Mouse (Mus musculus) kidney, postnatal 14 days (tissue): ENCODE data around the gene E030030I06Rik.
"Not testable (repeated sequence)": the region's sequence is repeated elsewhere in the genome, so short reads cannot be mapped to it uniquely, and the experiment has no call there.

ENCODE experiments used
- DNase-seq: peaks from one replicate; pipeline ENCODE4 v3.0.0; 2022; ENCODE audit warnings: mixed read lengths

The E030030I06Rik gene

GRCm38 (mm10) chr10:22149073-22149690 is at the start of gene E030030I06Rik:
E030030I06Rik (minus strand) TSS chr10:22149270.
- DNase-seq: no peak

GRCm38 (mm10) chr10:22191035-22191434 is 42.0 kb upstream of the E030030I06Rik start:
- DNase-seq: not testable (repeated sequence)

GRCm38 (mm10) chr10:22176515-22176914 is 27.4 kb upstream of the E030030I06Rik start:
- not testable (repeated sequence) for DNase-seq

- DNase-seq: not testable (repeated sequence)
These were observed 25.1 kb upstream of the E030030I06Rik start for GRCm38 (mm10) chr10:22174190-22174487.

GRCm38 (mm10) chr10:22173335-22174189 is 24.5 kb upstream of the E030030I06Rik start:
- not testable (repeated sequence) for DNase-seq

- DNase-seq: not testable (repeated sequence)
These were observed 23.6 kb upstream of the E030030I06Rik start for GRCm38 (mm10) chr10:22172431-22173334.

- not testable (repeated sequence) for DNase-seq
These were observed 20.0 kb upstream of the E030030I06Rik start for GRCm38 (mm10) chr10:22169116-22169515.

GRCm38 (mm10) chr10:22167061-22167460 is 18.0 kb upstream of the E030030I06Rik start:
- not testable (repeated sequence) for DNase-seq

- DNase-seq: not testable (repeated sequence)
These were observed 17.0 kb upstream of the E030030I06Rik start for GRCm38 (mm10) chr10:22166025-22166424.

- DNase-seq: not testable (repeated sequence)
These were observed 16.4 kb upstream of the E030030I06Rik start for GRCm38 (mm10) chr10:22165328-22166003.

GRCm38 (mm10) chr10:22163705-22164583 is 14.9 kb upstream of the E030030I06Rik start:
- DNase-seq: peak; percentile 77

GRCm38 (mm10) chr10:22163279-22163678 is 14.2 kb upstream of the E030030I06Rik start:
- DNase-seq: not testable (repeated sequence)

- DNase-seq: no peak
These were observed 10.6 kb upstream of the E030030I06Rik start for GRCm38 (mm10) chr10:22159581-22160140.

GRCm38 (mm10) chr10:22159131-22159561 is 10.1 kb upstream of the E030030I06Rik start:
- no peak for DNase-seq

GRCm38 (mm10) chr10:22158310-22158999 is 9.4 kb upstream of the E030030I06Rik start, which contains the start of the genes Raet1e and H60b:
Raet1e (plus strand) TSS chr10:22158569.
H60b (plus strand) TSS chr10:22158586.
- peak; percentile 82 for DNase-seq

GRCm38 (mm10) chr10:22154871-22155799 is 6.1 kb upstream of the E030030I06Rik start:
- no peak for DNase-seq

GRCm38 (mm10) chr10:22154127-22154526 is 5.1 kb upstream of the E030030I06Rik start:
- DNase-seq: not testable (repeated sequence)

GRCm38 (mm10) chr10:22153147-22153690 is 4.1 kb upstream of the E030030I06Rik start:
- not testable (repeated sequence) for DNase-seq
